Mouse (Mus musculus): ENCODE measurements at regions not wholly inside any gene's neighbourhood (a gene's known extent, or its start where the extent isn't known, plus 50 kb on each side); places are given as distances from the start of the nearest gene placed in this dataset.

DNA sequence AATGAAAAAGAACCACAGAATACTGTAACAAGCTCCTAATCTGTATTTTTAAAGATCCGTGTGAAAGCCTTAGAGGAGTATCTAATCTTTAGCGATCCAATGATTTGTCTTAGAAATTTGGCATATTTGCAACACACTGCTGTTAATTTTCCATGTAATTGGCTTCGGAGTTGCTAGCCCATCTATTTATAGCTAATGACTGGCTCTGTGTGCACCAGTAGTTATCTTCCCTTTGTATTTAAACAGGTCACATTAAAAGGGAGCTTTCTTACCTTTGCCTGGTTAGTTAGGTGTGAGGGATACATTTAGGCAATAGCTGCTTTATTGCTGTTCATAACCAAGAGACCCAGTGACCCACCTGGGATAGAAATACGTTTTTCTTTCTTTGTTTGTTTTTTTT is 256.3 kb upstream of the Mme start:
- DNase-seq = no peak

DNA sequence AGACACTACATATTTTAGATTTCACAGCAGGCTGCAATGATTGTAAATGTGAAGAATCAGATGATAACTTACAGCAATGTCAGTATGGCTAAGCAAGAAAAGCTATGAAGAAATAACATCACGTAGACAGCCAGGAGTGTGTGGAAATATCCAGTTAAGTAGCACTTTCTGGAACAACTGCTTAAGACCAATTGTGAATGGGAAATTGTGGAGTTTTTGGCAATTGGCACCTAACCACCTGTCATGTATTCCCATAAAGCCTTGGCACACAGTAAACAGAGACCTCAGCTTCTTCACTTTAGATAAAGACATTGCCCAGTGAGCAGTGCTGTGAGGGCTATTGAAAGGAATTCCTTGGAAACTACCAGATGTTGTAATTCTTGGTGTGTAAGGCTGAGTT is 264.4 kb upstream of the Mme start:
- DNase-seq = no peak

DNA sequence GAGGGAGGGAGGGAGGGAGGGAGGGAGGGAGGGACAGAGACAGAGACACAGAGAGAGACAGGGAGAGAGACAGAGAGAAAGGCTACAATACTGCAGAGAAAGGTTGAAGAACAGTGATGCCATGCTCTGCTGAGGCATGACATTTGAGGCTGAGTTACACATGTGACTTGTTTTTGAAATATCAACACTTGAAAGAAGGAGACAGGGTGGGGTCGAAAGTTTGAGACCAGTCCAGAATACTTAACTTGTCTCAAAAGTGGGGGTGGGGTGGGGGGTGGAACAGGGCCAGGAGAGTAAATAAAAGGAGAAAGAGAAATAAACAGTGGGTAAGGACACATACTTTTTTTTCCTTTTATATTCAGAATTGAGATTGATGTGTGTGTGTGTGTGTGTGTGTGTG is 278.1 kb upstream of the Mme start:
- no peak for DNase-seq

DNA sequence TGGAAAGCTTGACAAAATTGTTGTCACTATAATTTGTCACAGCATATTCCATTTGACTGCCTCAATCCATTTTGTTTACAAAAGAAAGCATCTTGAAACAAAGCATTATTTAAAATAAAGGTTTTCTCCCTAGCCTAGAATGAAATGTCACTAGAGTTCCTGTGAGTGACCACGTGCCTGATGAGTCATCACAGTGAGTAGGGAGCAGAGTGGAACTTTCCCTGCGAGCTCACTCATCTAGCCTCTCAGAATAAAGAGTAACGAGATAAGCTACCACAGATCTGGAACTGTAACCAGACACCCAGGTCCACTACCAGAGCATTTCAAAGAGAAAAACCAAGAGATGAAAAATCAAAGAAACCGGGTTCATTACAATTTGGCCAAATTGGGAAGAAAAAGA is 278.7 kb upstream of the Mme start:
- DNase-seq = peak; percentile 27

DNA sequence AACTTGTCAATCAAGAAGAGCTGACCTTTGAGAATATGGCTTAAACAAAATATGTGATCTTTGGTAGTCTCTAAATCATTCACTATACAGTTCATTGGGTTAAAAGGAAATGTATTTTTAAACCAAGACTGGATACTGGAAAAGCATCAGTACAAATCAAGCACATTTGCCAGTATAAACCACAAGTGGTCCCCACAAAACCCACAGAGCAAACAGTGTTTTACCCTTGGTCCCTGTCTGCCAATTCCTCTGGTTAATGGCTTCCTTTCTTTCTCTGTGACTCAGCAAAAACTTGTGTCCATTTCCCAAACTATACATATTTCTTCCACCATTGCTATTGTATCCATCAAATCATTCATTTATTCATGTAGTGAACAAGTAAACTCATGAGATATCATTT is 296.0 kb upstream of the Mme start:
- no peak for DNase-seq

DNA sequence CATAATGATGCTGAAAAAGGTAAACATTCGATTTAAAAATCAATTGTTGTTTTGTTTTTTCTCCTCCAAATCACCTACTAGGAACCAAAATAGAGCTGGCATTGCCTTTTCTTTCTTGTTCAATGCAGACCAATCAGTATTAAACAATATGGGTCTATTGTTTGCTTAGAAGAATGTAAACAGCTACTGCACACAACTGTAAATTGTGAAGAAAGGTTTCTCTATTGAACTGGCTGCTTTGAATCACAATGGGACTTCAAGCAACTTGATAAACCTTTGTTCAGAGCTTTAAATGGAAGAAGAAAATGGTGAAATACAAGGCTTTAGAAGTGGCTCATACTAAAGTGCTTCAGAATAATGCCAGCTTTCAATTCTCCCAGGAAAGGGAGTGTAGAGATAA is 302.7 kb upstream of the Mme start:
- no peak for DNase-seq

DNA sequence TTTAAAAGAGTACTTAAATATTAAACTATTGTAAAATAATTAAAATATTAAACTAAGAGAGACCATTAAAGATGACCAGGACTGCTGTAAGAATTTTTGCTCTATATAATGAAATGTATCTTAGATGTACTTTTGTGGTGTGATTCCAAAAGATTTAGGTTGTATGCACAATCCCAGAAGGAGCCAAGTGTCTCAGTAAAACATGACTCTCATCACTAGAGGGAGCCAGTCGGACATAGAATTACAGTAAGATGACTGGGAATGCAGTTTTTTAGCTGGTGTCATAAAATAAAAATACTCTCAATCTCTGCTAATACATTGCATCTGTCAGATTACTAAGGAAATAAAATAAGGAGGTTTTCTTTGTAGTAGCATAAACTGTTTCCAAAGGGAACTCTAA is 316.9 kb upstream of the Mme start:
- peak; percentile 18 for DNase-seq

DNA sequence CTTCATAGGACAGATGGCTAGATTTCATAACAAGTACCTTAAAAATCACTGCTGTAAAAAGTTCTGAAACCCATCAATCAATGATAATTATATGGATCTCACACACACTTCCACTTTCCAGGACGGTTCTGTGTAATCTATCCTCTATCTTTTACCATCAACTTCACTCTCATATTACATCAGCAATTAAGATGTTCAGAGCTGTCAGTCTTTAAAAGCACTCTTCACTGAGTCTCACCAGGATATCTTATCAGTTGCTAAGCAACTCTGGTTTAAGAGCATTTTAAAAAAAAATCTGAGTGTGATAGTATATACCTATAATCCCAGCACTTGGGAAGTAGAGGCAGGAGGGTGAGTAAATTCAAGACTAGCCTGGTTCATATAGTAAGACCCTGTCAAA is 312.0 kb upstream of the Gpr149 start:
- DNase-seq = no peak

DNA sequence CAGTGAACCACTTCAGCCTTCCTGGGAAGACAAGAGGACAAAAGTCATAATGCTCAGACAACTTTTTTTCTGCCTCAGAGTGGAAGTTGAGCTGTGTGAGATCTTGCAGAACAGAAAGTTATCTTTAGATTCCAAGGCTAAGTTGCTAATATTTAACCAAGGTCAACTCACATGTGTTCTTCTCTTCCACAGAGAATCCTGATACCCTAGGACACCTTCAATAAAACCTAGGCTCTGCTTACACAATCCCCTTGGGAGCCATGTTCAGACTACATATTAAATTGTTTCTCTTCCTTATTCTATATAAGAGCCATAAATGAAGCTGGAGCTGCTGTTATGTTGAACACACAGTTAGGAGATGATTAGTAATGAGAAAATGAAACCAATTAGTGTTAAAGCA is 280.2 kb upstream of the Gpr149 start:
- DNase-seq = no peak

DNA sequence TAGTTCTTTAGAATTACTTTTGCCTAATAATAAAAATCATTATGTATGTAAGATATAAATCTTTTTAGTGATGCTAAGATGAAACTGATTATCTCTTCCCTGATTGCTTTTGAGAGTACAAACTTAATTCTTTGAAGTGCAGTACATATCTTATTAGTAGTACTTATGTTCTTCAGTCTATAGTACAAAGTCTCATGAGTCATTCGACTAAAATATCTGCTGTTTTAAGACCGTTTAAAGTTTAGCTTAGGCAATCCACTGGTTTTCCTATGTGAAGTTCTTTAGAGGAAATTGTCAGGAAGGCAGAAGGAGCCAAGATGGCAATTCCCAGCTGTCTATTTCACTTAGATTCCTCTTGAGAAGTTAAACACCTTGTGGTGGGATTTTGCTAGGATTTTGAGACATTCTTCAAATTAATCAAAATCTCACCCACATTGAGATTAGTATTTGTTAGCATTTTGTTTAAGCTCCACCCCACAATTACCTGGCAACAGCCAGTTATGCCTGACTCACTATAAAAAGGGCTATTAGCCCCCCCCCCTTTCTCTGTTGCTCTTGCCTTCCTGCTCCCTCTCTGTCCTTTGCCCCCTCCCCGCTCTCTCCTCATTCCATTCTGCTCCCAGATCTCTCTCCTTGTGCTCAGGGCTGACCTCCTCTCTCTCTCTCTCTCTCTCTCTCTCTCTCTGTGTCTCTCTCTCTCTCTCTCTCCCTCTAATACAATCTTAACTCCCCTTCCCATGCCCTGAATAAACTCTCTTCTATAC is 277.6 kb upstream of the Gpr149 start:
- DNase-seq = no peak

DNA sequence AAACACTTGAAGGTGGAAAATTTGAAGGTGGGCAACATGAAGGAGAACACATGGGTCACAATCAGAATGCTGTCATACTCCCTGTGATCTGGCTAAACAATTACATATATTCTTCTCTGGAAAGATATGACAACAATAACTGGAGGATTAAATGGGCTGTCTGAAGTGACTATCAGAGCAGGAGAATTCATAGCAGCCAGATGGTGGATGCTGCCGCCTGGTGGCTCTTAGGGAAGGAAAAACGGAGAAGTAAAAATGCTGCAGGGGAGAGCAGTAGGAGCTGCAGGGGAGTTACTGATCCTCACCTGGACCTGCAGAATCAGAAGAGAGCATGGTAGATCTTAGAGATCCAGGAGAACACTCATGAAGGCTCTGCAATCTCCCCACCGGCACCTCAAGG is 255.8 kb upstream of the Gpr149 start:
- DNase-seq = peak; percentile 4

DNA sequence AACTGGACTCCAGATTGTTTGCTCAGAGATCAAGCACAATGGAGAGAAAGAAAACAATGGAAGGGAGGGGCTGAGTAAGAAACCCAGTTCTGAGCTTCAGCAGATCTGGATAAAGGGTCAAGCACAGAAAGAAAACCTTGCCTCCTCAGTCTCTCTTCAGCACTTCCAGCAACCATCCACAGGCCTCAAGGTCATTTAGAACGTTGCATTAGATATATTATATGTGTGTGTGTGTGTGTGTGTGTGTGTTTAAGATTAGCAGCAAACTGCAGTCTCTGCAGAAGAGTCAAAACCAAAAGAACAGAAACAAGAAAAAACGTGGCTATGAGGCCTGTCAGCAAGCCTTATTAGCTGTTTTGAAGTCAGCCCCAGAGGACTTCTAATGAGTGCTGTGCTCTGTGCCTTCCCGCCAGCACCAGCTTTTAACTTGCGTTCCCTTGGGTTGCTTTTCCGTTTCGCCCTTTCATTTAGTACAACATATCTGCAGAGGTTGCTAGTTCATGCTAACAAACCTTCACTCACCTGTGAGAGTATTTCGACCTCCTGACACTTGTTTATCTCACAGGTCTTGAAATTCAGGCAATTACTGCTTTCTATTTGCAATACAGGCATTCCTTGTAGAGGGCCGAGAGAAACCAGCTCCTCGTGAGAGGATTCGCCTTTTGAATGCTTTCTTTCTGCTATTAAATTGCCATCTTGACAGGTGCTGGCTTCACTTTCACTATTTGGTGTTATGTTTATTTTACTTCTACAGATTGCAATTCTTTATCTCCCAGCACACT is 230.9 kb upstream of the Gpr149 start:
- no peak for DNase-seq

DNA sequence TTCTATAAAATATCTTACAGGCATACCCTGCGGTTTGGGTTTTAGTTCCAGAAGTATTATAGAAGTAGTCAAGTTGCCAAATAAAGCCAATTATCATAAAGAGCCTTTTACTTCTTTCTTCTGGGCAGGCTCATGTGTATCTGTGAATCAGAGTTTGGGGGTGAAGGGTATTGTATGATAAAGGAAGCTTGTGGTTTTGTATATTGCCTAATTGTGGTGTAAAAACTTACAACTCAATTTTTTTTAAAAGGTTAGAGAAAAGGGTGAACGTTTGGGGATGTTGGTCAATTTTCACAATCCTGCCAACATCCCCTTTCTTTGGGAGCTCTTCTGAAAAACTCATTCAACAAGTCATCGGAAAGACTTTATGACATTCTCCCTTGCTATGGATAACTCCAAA is 219.0 kb upstream of the Gpr149 start:
- DNase-seq = no peak

DNA sequence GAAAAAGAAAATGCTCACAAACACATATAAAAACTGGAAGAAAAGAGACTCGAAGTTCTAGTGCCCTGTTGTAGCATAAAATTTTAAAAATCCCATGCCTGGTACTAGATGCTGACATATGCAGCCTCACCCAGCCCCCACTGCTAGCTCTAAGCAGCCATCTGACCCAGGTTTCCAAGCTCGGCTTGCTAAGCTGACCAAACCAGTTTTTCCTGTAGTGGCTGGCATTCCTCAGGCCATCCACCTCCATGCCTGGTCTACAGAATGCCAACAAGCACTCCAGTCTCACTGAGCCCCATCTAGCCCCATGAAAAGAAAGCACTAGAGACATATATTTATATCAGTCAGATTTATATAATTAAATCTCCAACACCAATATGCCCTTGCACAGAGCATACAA is 196.1 kb upstream of the Gpr149 start:
- peak; percentile 55 for DNase-seq

DNA sequence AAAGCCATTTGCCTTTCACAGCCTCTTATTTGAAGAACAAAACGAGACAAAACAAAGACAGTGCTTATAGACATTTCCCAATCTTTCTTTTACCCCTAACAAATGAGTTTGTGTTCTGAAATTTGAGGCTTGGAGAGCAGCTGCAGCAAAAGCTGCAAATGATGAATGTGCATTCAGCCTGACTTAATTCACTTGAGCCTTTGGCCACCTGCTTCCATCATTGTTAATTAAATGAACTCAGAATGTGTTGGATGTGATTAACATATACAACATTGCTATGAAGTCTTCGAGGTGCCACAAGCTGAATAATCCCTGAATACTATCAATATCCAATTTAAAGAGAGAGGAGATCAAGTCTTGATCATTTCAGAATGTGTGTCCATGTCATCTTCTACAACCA is 181.3 kb upstream of the Gpr149 start:
- DNase-seq = no peak
